Mouse (Mus musculus) small intestine, adult 2 months (tissue): ENCODE data around the gene Cd300a.

Experiments
- CTCF ChIP-seq: fragments of 200-500 bp; IDR thresholded peaks from 2 replicates; pipeline ENCODE4 v1.5.1; 2012; ENCODE audit warnings: low read depth, mild to moderate bottlenecking, control low read depth, inconsistent platforms, low read length, moderate library complexity, mixed read lengths; ENCODE audit not compliant: insufficient replicate concordance, insufficient read length; ENCODE audit errors: extremely low read depth
- POLR2A ChIP-seq: fragments of 200-500 bp; IDR thresholded peaks from 2 replicates; pipeline ENCODE4 v1.6.1; 2012; ENCODE audit warnings: low read depth, mild to moderate bottlenecking, control low read depth, inconsistent platforms, low read length, moderate library complexity

DNA sequence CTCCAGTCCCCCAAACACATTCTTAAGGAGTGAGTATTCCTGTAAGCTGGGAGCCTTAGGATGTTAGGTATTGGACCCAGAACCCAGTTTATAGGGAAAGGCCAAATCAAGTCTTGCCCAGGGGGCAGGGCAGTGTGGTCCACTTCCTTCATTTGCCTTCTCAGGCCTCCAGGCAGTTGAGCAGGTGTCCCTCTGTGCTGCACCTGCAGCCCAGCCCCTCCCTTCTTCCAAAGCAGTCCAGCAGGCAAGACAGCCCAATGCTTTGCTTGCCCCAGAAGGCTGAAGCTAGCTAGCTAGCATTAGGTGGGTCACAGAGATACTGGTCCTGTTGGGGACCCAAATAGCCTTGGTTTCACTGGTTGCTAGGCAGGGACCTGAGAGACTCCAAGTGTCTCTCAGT, 9.7 kb upstream of the Cd300a start:
- TF ChIP-seq CTCF (no peak), POLR2A (no peak)
